Mouse (Mus musculus): ENCODE measurements at regions not wholly inside any gene's neighbourhood (a gene's known extent, or its start where the extent isn't known, plus 50 kb on each side); places are given as distances from the start of the nearest gene placed in this dataset.

DNA sequence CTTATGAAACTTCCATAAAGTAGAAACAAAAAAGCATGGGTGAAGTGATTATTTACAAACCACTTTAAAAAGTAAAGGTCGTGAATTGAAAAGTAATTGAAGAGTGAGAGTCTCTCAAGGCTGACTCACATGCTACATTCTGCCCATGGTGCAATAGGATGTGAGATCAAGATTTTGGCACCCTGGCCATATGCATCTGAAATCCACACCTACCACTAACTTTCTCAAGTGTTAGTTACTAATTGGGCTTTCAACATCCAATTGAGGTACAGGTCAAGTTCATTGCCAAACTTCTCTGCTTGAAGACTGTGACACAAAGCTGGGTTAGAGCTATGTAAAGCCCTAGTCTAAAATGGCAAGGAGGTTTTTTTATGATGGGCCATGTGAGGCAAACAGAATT lies 369.7 kb downstream of the Rnf144a start:
- DNase-seq (ENCODE audit: low spot score) (no peak), ATAC-seq (ENCODE audit: insufficient number of reproducible peaks, low FRiP score, low TSS enrichment, low read depth) (no peak)
- no peak overlapping the region for H3K27ac ChIP-seq (replicated peaks; ENCODE audit: low read depth, low read length)
- H3K27me3 ChIP-seq (ENCODE audit: control insufficient read depth, insufficient read depth, low read length) = no peaks in the 10 kb centered on the region
- no peak overlapping the region for H3K4me2 ChIP-seq (ENCODE audit: low read depth, severe bottlenecking)
- no peak overlapping the region for H3K4me3 ChIP-seq (ENCODE audit: low read depth, low read length)
- WGBS = 87% methylated on average over 1 of the region's 1 CpGs
- H3K9me3 ChIP-seq (ENCODE audit: control insufficient read depth, low read length) = no peaks in the 10 kb centered on the region
- no peak overlapping the region for H3K9ac ChIP-seq (ENCODE audit: low read length)
- no peaks in the 10 kb centered on the region for H3K36me3 ChIP-seq (ENCODE audit: control insufficient read depth, insufficient read depth, low read length)
- no peaks in the 10 kb centered on the region for H3K4me1 ChIP-seq (ENCODE audit: control insufficient read depth, insufficient read depth, low read length)

DNA sequence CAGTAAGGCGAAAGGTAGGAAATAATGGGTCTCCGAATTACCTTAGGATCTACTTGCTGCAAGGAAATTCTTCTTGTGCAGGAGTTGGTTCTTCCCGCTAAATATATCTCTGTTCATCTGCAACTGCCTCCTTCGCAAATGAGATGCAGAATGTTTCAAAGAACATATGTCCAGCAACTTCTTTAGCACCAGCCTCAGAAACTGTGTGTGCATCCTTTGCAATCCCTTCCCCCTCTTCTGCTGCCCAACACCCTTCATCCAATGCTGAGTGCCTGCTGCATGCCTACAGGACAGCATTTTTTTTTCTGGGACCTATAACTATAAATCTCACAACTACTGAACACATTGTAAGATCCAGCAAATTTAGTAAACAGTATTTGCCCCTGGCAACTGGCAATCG lies 402.1 kb downstream of the Rnf144a start:
- Histone ChIP-seq H3K4me1 (ENCODE audit: control insufficient read depth, insufficient read depth, low read length) (no peaks in the 10 kb centered on the region), H3K27ac (replicated peaks; ENCODE audit: low read depth, low read length) (no peak overlapping the region), H3K27me3 (ENCODE audit: control insufficient read depth, insufficient read depth, low read length) (no peaks in the 10 kb centered on the region), H3K4me3 (ENCODE audit: low read depth, low read length) (no peak overlapping the region), H3K9me3 (ENCODE audit: control insufficient read depth, low read length) (no peaks in the 10 kb centered on the region), H3K4me2 (ENCODE audit: low read depth, severe bottlenecking) (no peak overlapping the region), H3K9ac (ENCODE audit: low read length) (no peak overlapping the region), H3K36me3 (ENCODE audit: control insufficient read depth, insufficient read depth, low read length) (no peaks in the 10 kb centered on the region)
- ATAC-seq (ENCODE audit: insufficient number of reproducible peaks, low FRiP score, low TSS enrichment, low read depth) = no peak
- DNase-seq (ENCODE audit: low spot score) = no peak
- 89% methylated on average over 5 of the region's 5 CpGs for WGBS

DNA sequence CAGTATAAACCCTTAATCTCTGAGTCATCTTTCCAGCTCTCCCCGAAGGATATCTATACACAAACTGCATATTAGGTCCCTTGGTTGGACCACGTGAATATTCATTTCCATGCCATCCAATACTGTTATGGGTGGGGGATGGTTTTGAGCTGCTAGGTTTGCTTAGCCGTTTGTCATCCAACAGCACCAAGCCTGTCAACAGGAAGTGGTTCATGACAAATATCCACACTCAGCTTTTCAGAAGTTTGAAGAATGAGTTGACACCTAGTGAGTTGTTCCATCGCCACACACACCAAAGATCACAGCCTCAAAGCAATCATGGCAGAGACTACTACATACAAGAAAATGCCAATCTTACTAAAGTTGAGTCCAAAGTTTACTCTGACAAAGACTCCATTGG lies 421.0 kb downstream of the Rnf144a start:
- no peaks in the 10 kb centered on the region for H3K4me1 ChIP-seq (ENCODE audit: control insufficient read depth, insufficient read depth, low read length)
- H3K4me3 ChIP-seq (ENCODE audit: low read depth, low read length) = no peak overlapping the region
- no peak overlapping the region for H3K27ac ChIP-seq (replicated peaks; ENCODE audit: low read depth, low read length)
- H3K4me2 ChIP-seq (ENCODE audit: low read depth, severe bottlenecking) = no peak overlapping the region
- ATAC-seq (ENCODE audit: insufficient number of reproducible peaks, low FRiP score, low TSS enrichment, low read depth) = no peak
- H3K9ac ChIP-seq (ENCODE audit: low read length) = no peak overlapping the region
- DNase-seq (ENCODE audit: low spot score) = no peak
- 80% methylated on average over 4 of the region's 4 CpGs for WGBS
- no peaks in the 10 kb centered on the region for H3K9me3 ChIP-seq (ENCODE audit: control insufficient read depth, low read length)
- no peaks in the 10 kb centered on the region for H3K27me3 ChIP-seq (ENCODE audit: control insufficient read depth, insufficient read depth, low read length)
- no peaks in the 10 kb centered on the region for H3K36me3 ChIP-seq (ENCODE audit: control insufficient read depth, insufficient read depth, low read length)

DNA sequence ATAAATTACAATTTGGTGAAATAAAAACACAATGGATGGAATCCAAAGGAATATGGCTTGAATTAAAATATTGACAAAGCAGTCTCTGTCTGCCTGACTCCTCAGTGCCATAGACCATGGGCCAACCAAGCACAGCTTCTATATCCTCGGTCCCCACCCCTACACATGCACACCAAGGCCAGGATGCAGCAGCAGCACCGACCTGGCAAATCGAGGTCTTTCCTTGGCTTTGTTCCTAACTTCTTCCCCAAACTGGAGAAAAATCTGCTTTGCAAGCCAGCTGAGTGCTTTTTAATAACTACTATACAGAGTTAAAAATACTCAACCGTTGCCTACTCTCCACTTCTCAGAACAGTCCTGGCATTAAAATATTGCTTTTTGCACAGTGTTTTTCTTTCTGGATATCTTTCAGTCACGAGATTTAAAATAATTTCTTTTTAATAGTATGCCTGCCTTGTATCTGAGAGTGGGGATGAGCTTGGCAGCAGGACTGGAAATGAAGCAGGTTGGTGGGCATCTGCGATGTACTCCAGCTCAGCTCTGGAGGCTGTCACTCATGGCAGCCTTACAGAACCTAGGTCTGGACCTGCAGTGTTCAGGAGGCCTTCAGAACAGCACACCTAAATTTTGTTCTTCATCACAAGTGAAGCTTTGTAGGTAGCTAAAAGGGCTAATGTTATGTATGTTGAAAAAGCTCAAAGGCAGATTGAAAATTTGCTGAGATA lies 423.1 kb downstream of the Rnf144a start:
- H3K4me2 ChIP-seq (ENCODE audit: low read depth, severe bottlenecking) = no peak overlapping the region
- ATAC-seq (ENCODE audit: insufficient number of reproducible peaks, low FRiP score, low TSS enrichment, low read depth) (no peak), DNase-seq (ENCODE audit: low spot score) (no peak)
- no peaks in the 10 kb centered on the region for H3K27me3 ChIP-seq (ENCODE audit: control insufficient read depth, insufficient read depth, low read length)
- H3K4me3 ChIP-seq (ENCODE audit: low read depth, low read length) = no peak overlapping the region
- no peaks in the 10 kb centered on the region for H3K9me3 ChIP-seq (ENCODE audit: control insufficient read depth, low read length)
- no peaks in the 10 kb centered on the region for H3K36me3 ChIP-seq (ENCODE audit: control insufficient read depth, insufficient read depth, low read length)
- 87% methylated on average over 6 of the region's 6 CpGs for WGBS
- H3K9ac ChIP-seq (ENCODE audit: low read length) = no peak overlapping the region
- no peaks in the 10 kb centered on the region for H3K4me1 ChIP-seq (ENCODE audit: control insufficient read depth, insufficient read depth, low read length)
- H3K27ac ChIP-seq (replicated peaks; ENCODE audit: low read depth, low read length) = no peak overlapping the region

DNA sequence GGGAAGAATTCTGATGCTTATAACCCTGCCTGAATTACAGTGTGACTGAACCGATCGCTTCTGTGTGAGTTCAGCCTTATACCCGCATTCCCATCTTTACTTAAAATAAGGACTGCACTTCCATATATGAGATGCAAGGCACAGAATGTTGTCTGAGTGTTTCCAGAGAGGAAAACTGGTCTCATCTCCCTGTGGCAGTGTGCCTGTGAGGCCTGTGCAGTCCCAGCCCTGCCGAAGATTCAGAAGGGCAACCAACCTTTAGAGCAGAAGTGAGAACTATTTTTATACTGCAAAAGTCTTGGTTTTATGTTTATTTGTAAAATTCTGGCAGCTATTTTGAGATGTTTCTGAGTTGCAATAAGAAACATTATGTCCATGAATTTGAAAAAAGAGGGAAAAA lies 432.5 kb downstream of the Rnf144a start:
- ATAC-seq (ENCODE audit: insufficient number of reproducible peaks, low FRiP score, low TSS enrichment, low read depth) (no peak), DNase-seq (ENCODE audit: low spot score) (no peak)
- Histone ChIP-seq H3K9ac (ENCODE audit: low read length) (no peak overlapping the region), H3K4me1 (ENCODE audit: control insufficient read depth, insufficient read depth, low read length) (no peaks in the 10 kb centered on the region), H3K27me3 (ENCODE audit: control insufficient read depth, insufficient read depth, low read length) (no peaks in the 10 kb centered on the region), H3K4me2 (ENCODE audit: low read depth, severe bottlenecking) (no peak overlapping the region), H3K27ac (replicated peaks; ENCODE audit: low read depth, low read length) (no peak overlapping the region), H3K4me3 (ENCODE audit: low read depth, low read length) (no peak overlapping the region), H3K9me3 (ENCODE audit: control insufficient read depth, low read length) (no peaks in the 10 kb centered on the region), H3K36me3 (ENCODE audit: control insufficient read depth, insufficient read depth, low read length) (no peaks in the 10 kb centered on the region)
- WGBS = 95% methylated on average over 4 of the region's 4 CpGs

DNA sequence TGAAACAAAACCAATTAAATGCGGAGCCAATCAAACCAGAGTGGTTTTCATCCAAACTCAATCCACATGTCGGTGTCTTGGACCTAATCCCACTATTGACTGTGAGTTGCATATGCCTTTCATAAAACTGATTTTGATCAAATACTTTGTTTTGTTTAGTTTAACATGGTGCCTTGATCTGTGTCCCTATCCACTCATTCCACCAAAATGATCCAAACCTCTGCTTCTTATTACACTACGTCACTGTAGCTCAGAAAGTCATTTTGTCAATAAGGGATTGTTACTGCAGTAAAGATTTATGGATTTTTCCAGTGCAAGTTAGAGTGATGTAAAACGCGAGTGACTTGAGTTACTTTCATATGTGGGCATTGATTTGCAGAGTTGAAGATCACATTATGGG lies 436.7 kb downstream of the Rnf144a start:
- Histone ChIP-seq H3K27me3 (ENCODE audit: control insufficient read depth, insufficient read depth, low read length) (no peaks in the 10 kb centered on the region), H3K4me1 (ENCODE audit: control insufficient read depth, insufficient read depth, low read length) (no peaks in the 10 kb centered on the region), H3K4me3 (ENCODE audit: low read depth, low read length) (no peak overlapping the region), H3K9ac (ENCODE audit: low read length) (no peak overlapping the region), H3K27ac (replicated peaks; ENCODE audit: low read depth, low read length) (no peak overlapping the region), H3K36me3 (ENCODE audit: control insufficient read depth, insufficient read depth, low read length) (no peaks in the 10 kb centered on the region), H3K9me3 (ENCODE audit: control insufficient read depth, low read length) (no peaks in the 10 kb centered on the region), H3K4me2 (ENCODE audit: low read depth, severe bottlenecking) (no peak overlapping the region)
- ATAC-seq (ENCODE audit: insufficient number of reproducible peaks, low FRiP score, low TSS enrichment, low read depth) (no peak), DNase-seq (ENCODE audit: low spot score) (no peak)
- WGBS = 73% methylated on average over 5 of the region's 5 CpGs

DNA sequence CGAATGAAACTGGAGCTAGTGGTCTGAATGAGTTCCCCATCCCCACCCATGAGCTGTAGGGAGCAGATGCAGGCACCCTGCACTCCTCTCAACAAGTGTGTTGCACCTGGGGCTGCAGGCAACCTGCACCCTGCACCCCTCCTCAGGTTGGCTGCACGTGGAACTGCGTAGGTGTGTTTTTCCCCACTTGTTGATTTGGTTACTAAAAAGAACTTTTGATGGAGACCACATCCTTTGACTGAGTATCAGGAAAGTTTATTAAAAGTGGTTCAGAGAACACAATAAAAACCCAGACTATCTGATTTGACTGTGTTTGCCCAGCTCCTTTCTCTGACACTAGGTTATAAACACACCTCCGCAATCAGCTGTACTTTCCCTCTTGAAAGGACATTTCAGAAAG lies 456.5 kb downstream of the Rnf144a start:
- H3K4me2 ChIP-seq (ENCODE audit: low read depth, severe bottlenecking) = no peak overlapping the region
- ATAC-seq (ENCODE audit: insufficient number of reproducible peaks, low FRiP score, low TSS enrichment, low read depth) (no peak), DNase-seq (ENCODE audit: low spot score) (no peak)
- H3K27ac ChIP-seq (replicated peaks; ENCODE audit: low read depth, low read length) = no peak overlapping the region
- no peaks in the 10 kb centered on the region for H3K4me1 ChIP-seq (ENCODE audit: control insufficient read depth, insufficient read depth, low read length)
- H3K27me3 ChIP-seq (ENCODE audit: control insufficient read depth, insufficient read depth, low read length) = no peaks in the 10 kb centered on the region
- H3K9me3 ChIP-seq (ENCODE audit: control insufficient read depth, low read length) = no peaks in the 10 kb centered on the region
- H3K4me3 ChIP-seq (ENCODE audit: low read depth, low read length) = no peak overlapping the region
- WGBS = 86% methylated on average over 4 of the region's 4 CpGs
- no peaks in the 10 kb centered on the region for H3K36me3 ChIP-seq (ENCODE audit: control insufficient read depth, insufficient read depth, low read length)
- no peak overlapping the region for H3K9ac ChIP-seq (ENCODE audit: low read length)

DNA sequence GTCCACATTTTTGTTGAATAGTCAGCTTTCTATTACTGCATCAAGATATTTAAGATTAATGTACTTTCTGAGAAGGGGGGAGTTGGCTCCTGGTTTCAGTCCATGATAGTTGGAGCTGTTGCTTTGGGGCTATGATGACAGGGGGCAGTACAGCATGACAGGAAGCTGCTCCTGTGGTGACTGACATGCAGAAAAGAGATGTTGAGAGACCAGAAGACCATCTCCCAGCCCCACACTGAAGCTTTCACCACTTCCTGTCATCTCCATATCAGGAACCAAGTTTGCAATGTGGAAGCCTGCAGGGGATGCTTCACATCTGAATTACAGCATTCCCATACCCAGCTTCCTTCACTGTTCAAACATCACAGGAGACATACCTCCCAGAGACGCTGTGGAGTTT lies 457.5 kb downstream of the Rnf144a start:
- no peak overlapping the region for H3K4me2 ChIP-seq (ENCODE audit: low read depth, severe bottlenecking)
- ATAC-seq (ENCODE audit: insufficient number of reproducible peaks, low FRiP score, low TSS enrichment, low read depth) (no peak), DNase-seq (ENCODE audit: low spot score) (no peak)
- H3K4me3 ChIP-seq (ENCODE audit: low read depth, low read length) = no peak overlapping the region
- H3K9me3 ChIP-seq (ENCODE audit: control insufficient read depth, low read length) = no peaks in the 10 kb centered on the region
- H3K27me3 ChIP-seq (ENCODE audit: control insufficient read depth, insufficient read depth, low read length) = no peaks in the 10 kb centered on the region
- no peaks in the 10 kb centered on the region for H3K36me3 ChIP-seq (ENCODE audit: control insufficient read depth, insufficient read depth, low read length)
- WGBS = 97% methylated on average over 1 of the region's 1 CpGs
- H3K9ac ChIP-seq (ENCODE audit: low read length) = no peak overlapping the region
- no peaks in the 10 kb centered on the region for H3K4me1 ChIP-seq (ENCODE audit: control insufficient read depth, insufficient read depth, low read length)
- H3K27ac ChIP-seq (replicated peaks; ENCODE audit: low read depth, low read length) = no peak overlapping the region

DNA sequence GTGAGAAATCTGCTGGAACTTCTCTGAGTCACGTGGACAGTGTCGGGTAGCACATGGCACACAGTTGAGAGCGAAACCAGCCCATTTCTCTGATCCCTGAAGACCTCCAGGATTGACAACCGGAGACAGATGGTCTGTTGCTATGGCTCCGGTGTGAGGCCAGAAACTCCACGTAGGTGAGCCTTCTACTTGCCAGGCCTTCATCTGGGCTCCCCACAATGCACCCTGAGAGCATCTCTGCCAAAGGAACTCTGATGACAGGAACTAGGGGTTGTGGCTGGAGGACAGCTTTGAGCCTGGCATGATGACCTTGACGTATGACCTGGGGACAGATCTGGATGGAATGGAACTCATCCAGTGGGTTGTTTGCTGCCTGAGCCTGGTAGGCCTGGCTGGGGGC lies 467.9 kb downstream of the Rnf144a start:
- H3K27me3 ChIP-seq (ENCODE audit: control insufficient read depth, insufficient read depth, low read length) = no peaks in the 10 kb centered on the region
- H3K4me3 ChIP-seq (ENCODE audit: low read depth, low read length) = no peak overlapping the region
- ATAC-seq (ENCODE audit: insufficient number of reproducible peaks, low FRiP score, low TSS enrichment, low read depth) = no peak
- DNase-seq (ENCODE audit: low spot score) = no peak
- no peaks in the 10 kb centered on the region for H3K36me3 ChIP-seq (ENCODE audit: control insufficient read depth, insufficient read depth, low read length)
- H3K4me1 ChIP-seq (ENCODE audit: control insufficient read depth, insufficient read depth, low read length) = no peaks in the 10 kb centered on the region
- no peak overlapping the region for H3K4me2 ChIP-seq (ENCODE audit: low read depth, severe bottlenecking)
- H3K9me3 ChIP-seq (ENCODE audit: control insufficient read depth, low read length) = no peaks in the 10 kb centered on the region
- no peak overlapping the region for H3K9ac ChIP-seq (ENCODE audit: low read length)
- 71% methylated on average over 7 of the region's 7 CpGs for WGBS
- H3K27ac ChIP-seq (replicated peaks; ENCODE audit: low read depth, low read length) = no peak overlapping the region

Measured in limb, embryonic 11.5 days (tissue).